8 mouse cellular contexts compared by ENCODE assay signal in genomic region chr7:113208388-113208753, GRCm38 (mm10). TPM values are rescaled to one million over a fixed set of nuclear protein-coding genes. Genes with fewer than 3 reads are reported as not detected.
DNase-seq lines count a peak whose midpoint lies in the region; ATAC-seq and TF ChIP-seq lines count a peak whose summit lies in the region.

No protein-coding gene starts in this region.

- peak overlapping the region; percentile 73 for H3K9ac ChIP-seq in heart, embryonic 11.5 days (ENCODE audit: low read depth, low read length)
- H3K9ac ChIP-seq in forebrain, embryonic 14.5 days (ENCODE audit: low read length), result peak overlapping the region; percentile 74
- 0 out of 2 replicates have a peak overlapping the region, but pooled peaks have one; percentile 30 for H3K9ac ChIP-seq in liver, embryonic 15.5 days

- WGBS in heart, embryonic 11.5 days (ENCODE audit: insufficient replicate concordance), result 4% methylated on average over 19 of the region's 19 CpGs
- WGBS in forebrain, embryonic 14.5 days, result 1% methylated on average over 19 of the region's 19 CpGs
- 2% methylated on average over 19 of the region's 19 CpGs for WGBS in liver, embryonic 15.5 days (ENCODE audit: insufficient replicate concordance)

- H3K4me2 ChIP-seq in heart, embryonic 11.5 days, result peak overlapping the region; percentile 95
- H3K4me2 ChIP-seq in forebrain, embryonic 14.5 days (ENCODE audit: low read length), result peak overlapping the region; percentile 80
- peak overlapping the region; percentile 69 for H3K4me2 ChIP-seq in liver, embryonic 15.5 days

- H3K27ac ChIP-seq in heart, embryonic 11.5 days (ENCODE audit: low read depth, low read length), result no peak overlapping the region
- H3K27ac ChIP-seq in forebrain, embryonic 14.5 days (ENCODE audit: low read depth, low read length), result no peak overlapping the region
- H3K27ac ChIP-seq in liver, embryonic 15.5 days (replicated peaks), result no peak overlapping the region

- peaks cover 52% of the 10 kb centered on the region for H3K27me3 ChIP-seq in heart, embryonic 11.5 days (ENCODE audit: control insufficient read depth, insufficient read depth, low read length)
- peaks cover 69% of the 10 kb centered on the region for H3K27me3 ChIP-seq in E14TG2a.4 (ENCODE audit: insufficient read depth, low read length)
- peaks cover 18% of the 10 kb centered on the region for H3K27me3 ChIP-seq in forebrain, embryonic 14.5 days (replicated peaks; ENCODE audit: control insufficient read depth, insufficient read depth, low read length)
- peaks cover 82% of the 10 kb centered on the region for H3K27me3 ChIP-seq in liver, embryonic 15.5 days

- peak overlapping the region; percentile 92 for H3K4me3 ChIP-seq in heart, embryonic 11.5 days (ENCODE audit: low read depth, low read length)
- H3K4me3 ChIP-seq in E14TG2a.4 (replicated peaks; ENCODE audit: low read length), result peak overlapping the region; percentile 96
- peak overlapping the region; percentile 74 for H3K4me3 ChIP-seq in forebrain, embryonic 14.5 days (ENCODE audit: low read depth, low read length)
- peak overlapping the region; percentile 63 for H3K4me3 ChIP-seq in liver, embryonic 15.5 days (replicated peaks)

- no peaks in the 10 kb centered on the region for H3K9me3 ChIP-seq in heart, embryonic 11.5 days (replicated peaks; ENCODE audit: control insufficient read depth, low read length)
- no peaks in the 10 kb centered on the region for H3K9me3 ChIP-seq in E14TG2a.4 (ENCODE audit: low read length)
- no peaks in the 10 kb centered on the region for H3K9me3 ChIP-seq in forebrain, embryonic 14.5 days (replicated peaks; ENCODE audit: control insufficient read depth, low read length)
- H3K9me3 ChIP-seq in liver, embryonic 15.5 days (replicated peaks), result no peaks in the 10 kb centered on the region

- peaks cover 5% of the 10 kb centered on the region for H3K4me1 ChIP-seq in heart, embryonic 11.5 days (ENCODE audit: control insufficient read depth, insufficient read depth, low read length)
- peaks cover 16% of the 10 kb centered on the region for H3K4me1 ChIP-seq in E14TG2a.4 (replicated peaks; ENCODE audit: low read depth, low read length)
- H3K4me1 ChIP-seq in forebrain, embryonic 14.5 days (ENCODE audit: control insufficient read depth, insufficient read depth, low read length), result peaks cover 9% of the 10 kb centered on the region
- peaks cover 8% of the 10 kb centered on the region; the same call in 1 of the 2 replicates for H3K4me1 ChIP-seq in liver, embryonic 15.5 days (replicated peaks)

- TF ChIP-seq CTCF in E14TG2a.4 (conservative IDR thresholded peaks at IDR 0.05; ENCODE audit: low read length), result no peak

- no peak for ATAC-seq in heart, embryonic 11.5 days (replicated peaks; ENCODE audit: insufficient number of reproducible peaks, low FRiP score, low TSS enrichment)
- ATAC-seq in forebrain, embryonic 14.5 days, result no peak
- no peak for ATAC-seq in liver, embryonic 15.5 days (ENCODE audit: insufficient read depth)
- no peak for ATAC-seq in inflammation-experienced regulatory T-cells, adult 6 months

- H3K36me3 ChIP-seq in heart, embryonic 11.5 days (ENCODE audit: control insufficient read depth, insufficient read depth, low read length), result no peaks in the 10 kb centered on the region
- no peaks in the 10 kb centered on the region for H3K36me3 ChIP-seq in E14TG2a.4 (ENCODE audit: insufficient read depth, low read length)
- H3K36me3 ChIP-seq in forebrain, embryonic 14.5 days (ENCODE audit: control insufficient read depth, insufficient read depth, low read length), result no peaks in the 10 kb centered on the region
- H3K36me3 ChIP-seq in liver, embryonic 15.5 days (replicated peaks), result no peaks in the 10 kb centered on the region

- no peak for DNase-seq in heart, adult 11 months
- DNase-seq in forebrain, embryonic 14.5 days (ENCODE audit: low spot score), result no peak
- DNase-seq in right cerebral cortex, postnatal 14 days, result no peak
- DNase-seq in urinary bladder, postnatal 36 days (ENCODE audit: low spot score in 2 of 2), result no peak

RNA-seq across cellular contexts. Expression of gene Arntl, which starts 1.1 kb away (rescaled TPM):
- polyA plus RNA-seq in heart, embryonic 11.5 days (2014; fragmentation: Nextera tagmentation; extraction: Ambion mirVana), result 7.6 and 7.8 TPM in 2 replicates
- polyA plus RNA-seq in forebrain, embryonic 14.5 days (2014; fragmentation: Nextera tagmentation; extraction: Ambion mirVana), result 12.3 and 14.1 TPM in 2 replicates
- 6.7 and 7.1 TPM in 2 replicates for polyA plus RNA-seq in liver, embryonic 15.5 days (2015; fragmentation: Nextera tagmentation; extraction: Ambion mirVana)
- polyA plus RNA-seq in inflammation-experienced regulatory T-cells, adult 6 months (2017; shearing (Covaris generic)), result 10 to 100 TPM; 20.7 to 36.9 (median 30.1) TPM
